Comparison of ENCODE assay signal across 18 mouse cellular contexts in genomic region chr12:108176366-108176765, GRCm38 (mm10). TPM values are rescaled to one million over a fixed set of nuclear protein-coding genes. Genes with fewer than 3 reads are reported as not detected.
DNase-seq lines count a peak whose midpoint lies in the region; ATAC-seq and TF ChIP-seq lines count a peak whose summit lies in the region.
"Had no signal": no experiment of that assay in that cellular context is flagged by ENCODE, and none has a peak within 500 bp of the region (broad histone marks: within the 10 kb centered on the region; RNA-seq: fewer than 3 reads in every experiment).

No protein-coding gene starts in this region.

- H3K4me2 ChIP-seq in heart, embryonic 12.5 days = no peak overlapping the region
- H3K4me2 ChIP-seq in lung, postnatal 0 days (replicated peaks; ENCODE audit: low read depth, low read length) = no peak overlapping the region
- H3K4me2 ChIP-seq in liver, postnatal 0 days (ENCODE audit: low read depth, low read length) = peak overlapping the region; percentile 36
- H3K4me2 ChIP-seq: forebrain, embryonic 13.5 days had no signal

- no peak for ATAC-seq in heart, embryonic 12.5 days (ENCODE audit: insufficient number of reproducible peaks, low FRiP score)
- no peak for ATAC-seq in lung, postnatal 0 days
- ATAC-seq in liver, postnatal 0 days = no peak
- ATAC-seq: forebrain, embryonic 13.5 days; midbrain, embryonic 16.5 days had no signal

- WGBS in heart, embryonic 12.5 days = 76% methylated on average over 3 of the region's 3 CpGs
- WGBS in heart, adult 2 months = 52% methylated on average over 3 of the region's 3 CpGs
- 64% methylated on average over 3 of the region's 3 CpGs for whole genome bisulfite sequencing in lung, postnatal 0 days
- 47% methylated on average over 3 of the region's 3 CpGs for WGBS in lung, adult 2 months
- WGBS in liver, postnatal 0 days (ENCODE audit: insufficient replicate concordance) = 55% methylated on average over 3 of the region's 3 CpGs

- no peaks in the 10 kb centered on the region for H3K36me3 ChIP-seq in heart, embryonic 12.5 days
- peaks cover 28% of the 10 kb centered on the region for H3K36me3 ChIP-seq in heart, adult 2 months (ENCODE audit: control insufficient read depth, insufficient read depth, low read length)
- no peaks in the 10 kb centered on the region for H3K36me3 ChIP-seq in lung, postnatal 0 days (ENCODE audit: insufficient read depth, low read length)
- H3K36me3 ChIP-seq in liver, postnatal 0 days (replicated peaks; ENCODE audit: insufficient read depth, low read length) = no peaks in the 10 kb centered on the region

- TF ChIP-seq CTCF in heart, adult 2 months (IDR thresholded peaks at IDR 0.05) = no peak
- TF ChIP-seq CTCF in lung, postnatal 0 days (IDR thresholded peaks at IDR 0.05) = no peak
- TF ChIP-seq CTCF in lung, adult 2 months (IDR thresholded peaks at IDR 0.05; ENCODE audit: insufficient read depth, low read length) = no peak
- no peak for TF ChIP-seq CTCF in liver, postnatal 0 days (IDR thresholded peaks at IDR 0.05; ENCODE audit: low read depth)

- intact Hi-C loops in heart, adult 2 months (cut with DNase I) = no loop called here

- H3K9ac ChIP-seq in heart, embryonic 12.5 days = no peak overlapping the region
- H3K9ac ChIP-seq in heart, adult 2 months (ENCODE audit: low read depth, low read length) = no peak overlapping the region; the same call in 1 of the 2 replicates
- no peak overlapping the region for H3K9ac ChIP-seq in lung, postnatal 0 days (replicated peaks; ENCODE audit: low read depth)
- no peak overlapping the region for H3K9ac ChIP-seq in liver, postnatal 0 days (replicated peaks)
- H3K9ac ChIP-seq: forebrain, embryonic 13.5 days had no signal

- TF ChIP-seq EP300 in heart, adult 2 months (IDR thresholded peaks at IDR 0.05; ENCODE audit: insufficient read depth, low read depth, low read length) = no peak
- no peak for TF ChIP-seq EP300 in lung, postnatal 0 days (IDR thresholded peaks at IDR 0.05)
- TF ChIP-seq EP300 in liver, postnatal 0 days (IDR thresholded peaks at IDR 0.05; ENCODE audit: low read depth) = no peak

- H3K27ac ChIP-seq in heart, embryonic 12.5 days (ENCODE audit: poor library complexity, severe bottlenecking) = 0 out of 2 replicates have a peak overlapping the region, but pooled peaks have one; percentile 21
- no peak overlapping the region; the same call in 1 of the 2 replicates for H3K27ac ChIP-seq in heart, adult 2 months
- H3K27ac ChIP-seq in lung, postnatal 0 days (ENCODE audit: low read length) = peak overlapping the region; percentile 32; the same call in 1 of the 2 replicates
- peak overlapping the region; percentile 24 for H3K27ac ChIP-seq in liver, postnatal 0 days (ENCODE audit: low read depth)
- H3K27ac ChIP-seq: forebrain, embryonic 13.5 days; kidney, postnatal 0 days had no signal

- H3K4me3 ChIP-seq in heart, embryonic 12.5 days = no peak overlapping the region
- no peak overlapping the region for H3K4me3 ChIP-seq in heart, adult 2 months
- H3K4me3 ChIP-seq in lung, postnatal 0 days (ENCODE audit: low read depth, low read length) = no peak overlapping the region
- no peak overlapping the region for H3K4me3 ChIP-seq in lung, adult 2 months (replicated peaks; ENCODE audit: extremely low read depth, low read depth, low read length)
- no peak overlapping the region for H3K4me3 ChIP-seq in liver, postnatal 0 days (ENCODE audit: low read depth, low read length)
- H3K4me3 ChIP-seq: forebrain, embryonic 13.5 days had no signal

- no peak for TF ChIP-seq POLR2A in heart, adult 2 months (IDR thresholded peaks at IDR 0.05; ENCODE audit: insufficient read depth, low read depth, low read length)
- TF ChIP-seq POLR2A in lung, adult 2 months (IDR thresholded peaks at IDR 0.05; ENCODE audit: borderline replicate concordance, extremely low read depth, low read depth, low read length) = no peak

- no peaks in the 10 kb centered on the region for H3K27me3 ChIP-seq in heart, embryonic 12.5 days (replicated peaks)
- H3K27me3 ChIP-seq in heart, adult 2 months (ENCODE audit: control insufficient read depth, insufficient read depth, low read length) = no peaks in the 10 kb centered on the region
- H3K27me3 ChIP-seq in lung, postnatal 0 days (replicated peaks; ENCODE audit: insufficient read depth, low read length) = no peaks in the 10 kb centered on the region
- H3K27me3 ChIP-seq in liver, postnatal 0 days (ENCODE audit: insufficient read depth, low read length) = no peaks in the 10 kb centered on the region
- H3K27me3 ChIP-seq: forebrain, embryonic 13.5 days had no signal

- H3K79me2 ChIP-seq in heart, adult 2 months (replicated peaks; ENCODE audit: control insufficient read depth, insufficient read depth, low read length) = peaks cover 18% of the 10 kb centered on the region

- peaks cover 39% of the 10 kb centered on the region for H3K4me1 ChIP-seq in heart, embryonic 12.5 days (replicated peaks)
- peaks cover 29% of the 10 kb centered on the region for H3K4me1 ChIP-seq in heart, adult 2 months (ENCODE audit: control insufficient read depth, insufficient read depth, low read length)
- H3K4me1 ChIP-seq in lung, postnatal 0 days (ENCODE audit: insufficient read depth, low read depth, low read length) = peaks cover 21% of the 10 kb centered on the region; the same call in 1 of the 2 replicates
- H3K4me1 ChIP-seq in lung, adult 2 months (ENCODE audit: control insufficient read depth, insufficient read depth, low read length) = peaks cover 27% of the 10 kb centered on the region
- H3K4me1 ChIP-seq in liver, postnatal 0 days (ENCODE audit: insufficient read depth) = peaks cover 41% of the 10 kb centered on the region

- no peak for DNase-seq in heart, adult 2 months
- no peak for DNase-seq in lung, postnatal 0 days (ENCODE audit: low spot score)
- DNase-seq in lung, adult 2 months = no peak
- peak; percentile 31 for DNase-seq in induced T-regulatory cell, adult 2 months (ENCODE audit: low read depth)
- no peak for DNase-seq in liver, postnatal 0 days
- DNase-seq in left cerebral cortex, adult 8-10 months (ENCODE audit: low spot score in 2 of 2) = no peak
- no peak for DNase-seq in lung, postnatal 25 days (ENCODE audit: low spot score)
- DNase-seq: B cell, adult 2 months; cerebellum, adult 2 months; gastrocnemius, postnatal 10 days; kidney, adult 11 months; left cerebral cortex, postnatal 4 days; right cerebral cortex, adult 18-20 months; thymus, postnatal 36 days had no signal

- H3K9me3 ChIP-seq in heart, embryonic 12.5 days (replicated peaks) = no peaks in the 10 kb centered on the region
- no peaks in the 10 kb centered on the region for H3K9me3 ChIP-seq in lung, postnatal 0 days (ENCODE audit: low read length)
- no peaks in the 10 kb centered on the region for H3K9me3 ChIP-seq in liver, postnatal 0 days (ENCODE audit: low read length)
- H3K9me3 ChIP-seq: forebrain, embryonic 13.5 days had no signal

RNA-seq across cellular contexts. Expression of gene Setd3, which starts 2.7 kb away (rescaled TPM):
- polyA plus RNA-seq in heart, embryonic 12.5 days (2016; fragmentation: Nextera tagmentation; extraction: Ambion mirVana) = 83.1 and 83.3 TPM in 2 replicates
- 10 to 100 TPM; 84.6 to 99.8 TPM for total RNA-seq in heart, adult 2 months (2021)
- polyA plus RNA-seq in heart, adult 2 months (2012; rRNA removed) = 25.0 and 46.8 TPM in 2 replicates
- polyA plus RNA-seq in lung, postnatal 0 days (2015; fragmentation: Nextera tagmentation; extraction: Ambion mirVana) = 60.3 and 71.9 TPM in 2 replicates
- polyA plus RNA-seq in lung, adult 2 months (2012; rRNA removed) = 19.8 and 28.4 TPM in 2 replicates
- 35.6 and 38.0 TPM in 2 replicates for polyA plus RNA-seq in liver, postnatal 0 days (2015; fragmentation: Nextera tagmentation; extraction: Ambion mirVana)
- 100 to 1,000 TPM; 184 to 213 (median 200) TPM for total RNA-seq in left cerebral cortex, adult 8-10 months (2022)

RNA-seq across cellular contexts. Expression of gene Ccnk, which starts 3.0 kb away (rescaled TPM):
- 2.0 and 2.7 TPM in 2 replicates for polyA plus RNA-seq in heart, embryonic 12.5 days (2016; fragmentation: Nextera tagmentation; extraction: Ambion mirVana)
- 10 to 100 TPM; 28.9 to 31.9 TPM for total RNA-seq in heart, adult 2 months (2021)
- polyA plus RNA-seq in heart, adult 2 months (2012; rRNA removed) = 14.8 and 20.6 TPM in 2 replicates
- 2.0 and 2.5 TPM in 2 replicates for polyA plus RNA-seq in lung, postnatal 0 days (2015; fragmentation: Nextera tagmentation; extraction: Ambion mirVana)
- 11.1 and 15.8 TPM in 2 replicates for polyA plus RNA-seq in lung, adult 2 months (2012; rRNA removed)
- polyA plus RNA-seq in liver, postnatal 0 days (2015; fragmentation: Nextera tagmentation; extraction: Ambion mirVana) = 1.7 and 1.8 TPM in 2 replicates
- total RNA-seq in left cerebral cortex, adult 8-10 months (2022) = 10 to 100 TPM; 25.9 to 30.3 (median 28.2) TPM
